Comparison of ENCODE assay signal across 11 mouse cellular contexts in the genomic region with DNA sequence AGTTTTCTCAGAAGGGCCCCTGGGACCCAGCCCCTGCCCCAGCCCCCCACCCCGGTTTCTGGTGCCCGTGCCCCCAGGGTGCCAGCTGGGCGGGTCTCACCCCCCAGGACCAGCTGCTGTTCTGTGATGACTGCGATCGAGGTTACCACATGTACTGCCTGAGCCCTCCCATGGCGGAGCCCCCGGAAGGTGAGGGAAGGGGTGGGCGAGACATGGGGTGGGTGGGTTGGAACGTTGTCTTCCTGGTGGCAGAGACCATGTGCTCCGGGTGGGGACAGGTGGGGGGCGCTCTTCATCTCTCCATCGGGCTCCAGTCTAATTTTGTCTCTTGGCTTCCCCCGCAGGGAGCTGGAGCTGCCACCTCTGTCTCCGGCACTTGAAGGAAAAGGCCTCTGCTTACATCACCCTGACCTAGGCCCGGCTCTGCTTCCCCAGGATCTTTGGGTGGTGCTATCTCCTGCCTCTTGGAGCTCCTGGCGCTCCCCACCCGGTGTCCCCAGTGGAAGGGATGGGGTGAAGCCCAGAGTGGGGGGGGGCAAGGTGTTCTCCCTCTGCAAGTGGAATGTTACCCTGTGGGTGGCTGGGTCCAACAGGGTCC. TPM values are rescaled to one million over a fixed set of nuclear protein-coding genes. Genes with fewer than 3 reads are reported as not detected.
A peak's percentile ranks its signal among the peaks of the same experiment; 100 is the strongest.
DNase-seq lines count a peak whose midpoint lies in the region; ATAC-seq and TF ChIP-seq lines count a peak whose summit lies in the region.
"Had no signal": no experiment of that assay in that cellular context is flagged by ENCODE, and none has a peak within 500 bp of the region (broad histone marks: within the 10 kb centered on the region; RNA-seq: fewer than 3 reads in every experiment).

No protein-coding gene starts in this region.

- H3K27me3 ChIP-seq in intestine, embryonic 14.5 days (replicated peaks; ENCODE audit: control insufficient read depth, insufficient read depth, low read length) = no peaks in the 10 kb centered on the region
- no peaks in the 10 kb centered on the region for H3K27me3 ChIP-seq in intestine, postnatal 0 days (replicated peaks; ENCODE audit: control insufficient read depth, insufficient read depth, low read length)
- H3K27me3 ChIP-seq in forebrain, postnatal 0 days (ENCODE audit: insufficient read depth, low read length) = no peaks in the 10 kb centered on the region
- H3K27me3 ChIP-seq in midbrain, embryonic 12.5 days = no peaks in the 10 kb centered on the region

- H3K4me2 ChIP-seq in intestine, embryonic 14.5 days (ENCODE audit: low read length) = no peak overlapping the region; the same call in 1 of the 2 replicates
- no peak overlapping the region for H3K4me2 ChIP-seq in intestine, postnatal 0 days (replicated peaks; ENCODE audit: low read depth)
- H3K4me2 ChIP-seq in forebrain, postnatal 0 days (ENCODE audit: low read depth) = peak overlapping the region; percentile 47
- peak overlapping the region; percentile 19; the same call in 1 of the 2 replicates for H3K4me2 ChIP-seq in midbrain, embryonic 12.5 days (replicated peaks)
- H3K4me2 ChIP-seq: liver, embryonic 15.5 days had no signal

- ATAC-seq in intestine, embryonic 14.5 days (replicated peaks; ENCODE audit: low FRiP score, low TSS enrichment, low read depth) = no peak
- no peak for ATAC-seq in intestine, postnatal 0 days
- no peak for ATAC-seq in forebrain, postnatal 0 days
- no peak for ATAC-seq in midbrain, embryonic 12.5 days (ENCODE audit: low FRiP score, low read depth)

- peak overlapping the region; percentile 92 for H3K27ac ChIP-seq in intestine, embryonic 14.5 days (ENCODE audit: low read depth)
- H3K27ac ChIP-seq in intestine, postnatal 0 days (ENCODE audit: low read depth, low read length) = no peak overlapping the region
- peak overlapping the region; percentile 14; the same call in 1 of the 2 replicates for H3K27ac ChIP-seq in ES-E14 (ENCODE audit: insufficient read depth, low read depth, low read length, poor library complexity, severe bottlenecking)
- peak overlapping the region; percentile 95 for H3K27ac ChIP-seq in forebrain, postnatal 0 days (ENCODE audit: low read depth, low read length)
- H3K27ac ChIP-seq in midbrain, embryonic 12.5 days (replicated peaks) = peak overlapping the region; percentile 98
- H3K27ac ChIP-seq: liver, embryonic 15.5 days had no signal

- in situ Hi-C loops in ES-E14 (cut with MboI; ENCODE audit: low sequenced_read_pairs in 2 of 2, unreplicated experiment in 2 of 2) = no loop called here

- DNase-seq in intestine, embryonic 14.5 days (ENCODE audit: low spot score) = no peak
- no peak for DNase-seq in ES-E14 (ENCODE audit: low read depth, low spot score)
- DNase-seq in forebrain, postnatal 0 days = no peak
- no peak for DNase-seq in spleen, postnatal 14 days (ENCODE audit: low spot score in 2 of 2)
- no peak for DNase-seq in adrenal gland, postnatal 36 days
- no peak for DNase-seq in gastrocnemius, postnatal 10 days
- DNase-seq: adrenal gland, adult 8-10 months; spleen, adult 18-20 months had no signal

- TF ChIP-seq CTCF in intestine, postnatal 0 days (IDR thresholded peaks at IDR 0.05; ENCODE audit: low read depth) = no peak
- no peak for TF ChIP-seq CTCF in forebrain, postnatal 0 days (IDR thresholded peaks at IDR 0.05; ENCODE audit: low read depth)

- peaks cover 48% of the 10 kb centered on the region for H3K4me1 ChIP-seq in intestine, embryonic 14.5 days (replicated peaks; ENCODE audit: control insufficient read depth, insufficient read depth, low read length)
- H3K4me1 ChIP-seq in intestine, postnatal 0 days (replicated peaks; ENCODE audit: control insufficient read depth, insufficient read depth, low read length) = peaks cover 6% of the 10 kb centered on the region; the same call in 1 of the 2 replicates
- peaks cover 16 to 65% of the 10 kb centered on the region in 2 experiments for H3K4me1 ChIP-seq in ES-E14 (ENCODE audit: control insufficient read depth in 2 of 2, insufficient read depth in 2 of 2, low read length in 2 of 2, poor library complexity in 1 of 2)
- peaks cover 76% of the 10 kb centered on the region for H3K4me1 ChIP-seq in forebrain, postnatal 0 days (ENCODE audit: insufficient read depth)
- H3K4me1 ChIP-seq in midbrain, embryonic 12.5 days = peaks cover 85% of the 10 kb centered on the region

- no peaks in the 10 kb centered on the region for H3K9me3 ChIP-seq in intestine, embryonic 14.5 days (ENCODE audit: control insufficient read depth, low read length)
- no peaks in the 10 kb centered on the region for H3K9me3 ChIP-seq in intestine, postnatal 0 days (ENCODE audit: control insufficient read depth)
- no peaks in the 10 kb centered on the region for H3K9me3 ChIP-seq in ES-E14 (ENCODE audit: control insufficient read depth, insufficient read depth, low read depth, low read length)
- H3K9me3 ChIP-seq in forebrain, postnatal 0 days (ENCODE audit: low read length) = no peaks in the 10 kb centered on the region
- no peaks in the 10 kb centered on the region for H3K9me3 ChIP-seq in midbrain, embryonic 12.5 days
- H3K9me3 ChIP-seq: liver, embryonic 15.5 days had no signal

- H3K4me3 ChIP-seq in intestine, embryonic 14.5 days (ENCODE audit: low read depth, low read length) = no peak overlapping the region
- H3K4me3 ChIP-seq in intestine, postnatal 0 days (ENCODE audit: low read depth, low read length) = no peak overlapping the region
- no peak overlapping the region for H3K4me3 ChIP-seq in ES-E14 (ENCODE audit: insufficient read depth in 1 of 2, low read depth in 1 of 2, low read length in 2 of 2, poor library complexity in 1 of 2, severe bottlenecking in 1 of 2)
- H3K4me3 ChIP-seq in forebrain, postnatal 0 days (ENCODE audit: low read depth, low read length) = no peak overlapping the region
- H3K4me3 ChIP-seq in midbrain, embryonic 12.5 days = no peak overlapping the region
- H3K4me3 ChIP-seq: liver, embryonic 15.5 days had no signal

- no peaks in the 10 kb centered on the region for H3K36me3 ChIP-seq in intestine, embryonic 14.5 days (ENCODE audit: control insufficient read depth, insufficient read depth, low read length)
- peaks cover 6% of the 10 kb centered on the region; the same call in 1 of the 2 replicates for H3K36me3 ChIP-seq in intestine, postnatal 0 days (ENCODE audit: control insufficient read depth, insufficient read depth)
- H3K36me3 ChIP-seq in ES-E14 (ENCODE audit: control insufficient read depth, insufficient read depth, low read length, poor library complexity, severe bottlenecking) = 0 out of 2 replicates have a peak, but pooled peaks cover 3% of the 10 kb centered on the region
- H3K36me3 ChIP-seq in forebrain, postnatal 0 days (ENCODE audit: insufficient read depth) = peaks cover 24% of the 10 kb centered on the region
- H3K36me3 ChIP-seq in midbrain, embryonic 12.5 days = peaks cover 33% of the 10 kb centered on the region
- H3K36me3 ChIP-seq: liver, embryonic 15.5 days had no signal

- 62% methylated on average over 17 of the region's 17 CpGs for whole genome bisulfite sequencing in intestine, embryonic 14.5 days
- WGBS in intestine, postnatal 0 days = 72% methylated on average over 17 of the region's 17 CpGs
- WGBS in forebrain, postnatal 0 days = 48% methylated on average over 17 of the region's 17 CpGs
- WGBS in midbrain, embryonic 12.5 days = 60% methylated on average over 17 of the region's 17 CpGs

- no peak overlapping the region for H3K9ac ChIP-seq in intestine, embryonic 14.5 days (ENCODE audit: low read length)
- H3K9ac ChIP-seq in intestine, postnatal 0 days (ENCODE audit: low read depth, low read length) = no peak overlapping the region
- peak overlapping the region; percentile 34; the same call in 1 of the 2 replicates for H3K9ac ChIP-seq in ES-E14 (ENCODE audit: insufficient read depth, low read depth, low read length, poor library complexity, severe bottlenecking)
- peak overlapping the region; percentile 46 for H3K9ac ChIP-seq in forebrain, postnatal 0 days
- peak overlapping the region; percentile 24; the same call in 1 of the 2 replicates for H3K9ac ChIP-seq in midbrain, embryonic 12.5 days (replicated peaks)
- H3K9ac ChIP-seq: liver, embryonic 15.5 days had no signal

TF ChIP-seq in ES-E14, 5 proteins besides CTCF, POLR2A, EP300 and RAD21 (continues in another document):
- TF ChIP-seq ZNF384 (IDR thresholded peaks at IDR 0.05; ENCODE audit: low read depth, low read length) = no peak
- no peak for TF ChIP-seq MAFK (IDR thresholded peaks at IDR 0.05; ENCODE audit: insufficient read depth, low read depth, low read length)
- no peak for TF ChIP-seq HCFC1 (IDR thresholded peaks at IDR 0.05; ENCODE audit: borderline replicate concordance, insufficient read depth, low read length)
- no peak for TF ChIP-seq ZC3H11A (IDR thresholded peaks at IDR 0.05; ENCODE audit: borderline replicate concordance, low read depth, low read length)

RNA-seq across cellular contexts. Expression of gene Dpf1, which starts 12.5 kb away (rescaled TPM):
- 7.4 and 8.8 TPM in 2 replicates for polyA plus RNA-seq in intestine, embryonic 14.5 days (2014; fragmentation: Nextera tagmentation; extraction: Ambion mirVana)
- 1.7 TPM in 2 replicates for polyA plus RNA-seq in intestine, postnatal 0 days (2015; fragmentation: Nextera tagmentation; extraction: Ambion mirVana)
- total RNA-seq in ES-E14 (2012; rRNA removed) = 18.0 and 20.0 TPM in 2 replicates
- total RNA-seq in forebrain, postnatal 0 days (2014; rRNA removed) = 246 and 291 TPM in 2 replicates
- polyA plus RNA-seq in forebrain, postnatal 0 days (2015; fragmentation: Nextera tagmentation; extraction: Ambion mirVana) = 243 and 248 TPM in 2 replicates
- 115 and 119 TPM in 2 replicates for polyA plus RNA-seq in midbrain, embryonic 12.5 days (2016; fragmentation: Nextera tagmentation; extraction: Ambion mirVana)
- 1 to 10 TPM; 2.7 to 3.0 TPM for total RNA-seq in adrenal gland, postnatal 36 days (2021)
- total RNA-seq in gastrocnemius, postnatal 10 days (2021) = 1 to 10 TPM; 3.4 to 3.8 TPM

RNA-seq across cellular contexts. Expression of gene Ppp1r14a, which starts 27.1 kb away (rescaled TPM):
- polyA plus RNA-seq in intestine, embryonic 14.5 days (2014; fragmentation: Nextera tagmentation; extraction: Ambion mirVana) = 59.7 and 66.5 TPM in 2 replicates
- 35.2 and 37.0 TPM in 2 replicates for polyA plus RNA-seq in intestine, postnatal 0 days (2015; fragmentation: Nextera tagmentation; extraction: Ambion mirVana)
- 10.6 and 11.2 TPM in 2 replicates for total RNA-seq in ES-E14 (2012; rRNA removed)
- total RNA-seq in forebrain, postnatal 0 days (2014; rRNA removed) = 1.5 and 2.0 TPM in 2 replicates
- 2.3 and 2.8 TPM in 2 replicates for polyA plus RNA-seq in forebrain, postnatal 0 days (2015; fragmentation: Nextera tagmentation; extraction: Ambion mirVana)
- polyA plus RNA-seq in midbrain, embryonic 12.5 days (2016; fragmentation: Nextera tagmentation; extraction: Ambion mirVana) = 19.2 and 20.0 TPM in 2 replicates
- 1 to 10 TPM; 3.6 to 4.9 TPM for total RNA-seq in adrenal gland, postnatal 36 days (2021)
- total RNA-seq in gastrocnemius, postnatal 10 days (2021) = 10 to 100 TPM; 11.8 to 13.3 TPM

RNA-seq across cellular contexts. Expression of gene Spint2, which starts 34.5 kb away (rescaled TPM):
- polyA plus RNA-seq in intestine, embryonic 14.5 days (2014; fragmentation: Nextera tagmentation; extraction: Ambion mirVana) = 470 and 522 TPM in 2 replicates
- 685 and 722 TPM in 2 replicates for polyA plus RNA-seq in intestine, postnatal 0 days (2015; fragmentation: Nextera tagmentation; extraction: Ambion mirVana)
- total RNA-seq in ES-E14 (2012; rRNA removed) = 202 and 424 TPM in 2 replicates
- 32.3 and 36.7 TPM in 2 replicates for total RNA-seq in forebrain, postnatal 0 days (2014; rRNA removed)
- 94.6 and 127 TPM in 2 replicates for polyA plus RNA-seq in forebrain, postnatal 0 days (2015; fragmentation: Nextera tagmentation; extraction: Ambion mirVana)
- polyA plus RNA-seq in midbrain, embryonic 12.5 days (2016; fragmentation: Nextera tagmentation; extraction: Ambion mirVana) = 23.8 and 25.7 TPM in 2 replicates
- 10 to 100 TPM; 28.7 to 48.2 TPM for total RNA-seq in adrenal gland, postnatal 36 days (2021)
- 1 to 10 TPM; 6.6 to 8.2 TPM for total RNA-seq in gastrocnemius, postnatal 10 days (2021)

Comparison
In these comparisons a context has a peak if more than half of its experiments do, and no peak if none do; other contexts are left out.
1. H3K4me2 ChIP-seq: peak in forebrain, postnatal 0 days (single experiment) and midbrain, embryonic 12.5 days (single experiment); none in intestine, embryonic 14.5 days (single experiment) and intestine, postnatal 0 days (single experiment).
2. H3K9ac ChIP-seq: peak in ES-E14 (single experiment), forebrain, postnatal 0 days (single experiment) and midbrain, embryonic 12.5 days (single experiment); none in intestine, embryonic 14.5 days (single experiment) and intestine, postnatal 0 days (single experiment).
3. RNA of gene Dpf1, which starts 12.5 kb away (total RNA-seq): 246 to 291 TPM in forebrain, postnatal 0 days; 18.0 to 20.0 TPM in ES-E14, 3.4 to 3.8 TPM in gastrocnemius, postnatal 10 days and 2.7 to 3.0 TPM in adrenal gland, postnatal 36 days; every median in the first group is over 10 times any median in the second.